Mouse (Mus musculus) adrenal gland, adult (tissue): Measurements from ENCODE around the gene Brd3os.

Experiments
- DNase-seq, 2 experiments: peaks; one replicate each; pipeline ENCODE4 v3.0.0; 2022 to 2023; ENCODE audit warnings: low spot score in 1 of 2; ENCODE audit not compliant: inconsistent age in 2 of 2

The Brd3os gene

GRCm38 (mm10) chr2:27461881-27462660 lies 19.9 kb downstream of the Brd3os start:
- peak in 1 of 2 experiments; percentile 4 for DNase-seq

GRCm38 (mm10) chr2:27462901-27463300 lies 20.8 kb downstream of the Brd3os start:
- DNase-seq, result peak; percentile 17 to 42

GRCm38 (mm10) chr2:27469292-27469990 lies 27.3 kb downstream of the Brd3os start:
- DNase-seq, result no peak

GRCm38 (mm10) chr2:27469991-27470355 lies 27.8 kb downstream of the Brd3os start:
- peak; percentile 54 to 80 for DNase-seq

GRCm38 (mm10) chr2:27470535-27470934 lies 28.4 kb downstream of the Brd3os start:
- DNase-seq, result no peak

GRCm38 (mm10) chr2:27471170-27471584 lies 29.1 kb downstream of the Brd3os start:
- DNase-seq, result peak in 1 of 2 experiments; percentile 62

GRCm38 (mm10) chr2:27473061-27473765 lies 31.1 kb downstream of the Brd3os start:
- peak; percentile 49 to 77 for DNase-seq

GRCm38 (mm10) chr2:27473911-27474310 lies 31.8 kb downstream of the Brd3os start:
- DNase-seq, result peak; percentile 50 to 83

GRCm38 (mm10) chr2:27474621-27475484 lies 32.7 kb downstream of the Brd3os start:
- peak; percentile 69 to 84 for DNase-seq

GRCm38 (mm10) chr2:27475495-27476302 lies 33.6 kb downstream of the Brd3os start:
- DNase-seq, result peak; percentile 96

GRCm38 (mm10) chr2:27476303-27477192 lies 34.4 kb downstream of the Brd3os start:
- peak; percentile 43 for DNase-seq

GRCm38 (mm10) chr2:27479821-27480220 lies 37.7 kb downstream of the Brd3os start:
- peak; percentile 36 to 62 for DNase-seq

- peak; percentile 38 to 55 for DNase-seq
Measured at GRCm38 (mm10) chr2:27480367-27480766, 38.2 kb downstream of the Brd3os start.

- DNase-seq, result no peak
Measured at GRCm38 (mm10) chr2:27482265-27482861, 40.2 kb downstream of the Brd3os start.

- no peak for DNase-seq
Measured at GRCm38 (mm10) chr2:27486725-27487124, 44.6 kb downstream of the Brd3os start.

- no peak for DNase-seq
Measured at GRCm38 (mm10) chr2:27487336-27488049, 45.4 kb downstream of the Brd3os start.

- no peak for DNase-seq
Measured at GRCm38 (mm10) chr2:27488362-27488761, 46.2 kb downstream of the Brd3os start.

- no peak for DNase-seq
Measured at GRCm38 (mm10) chr2:27490939-27491338, 48.8 kb downstream of the Brd3os start.
